Mouse (Mus musculus) natural killer cell, adult 2 months (primary cell): Measurements from ENCODE around the gene Abtb1.

Experiments
- DNase-seq, 2 experiments: peaks; one replicate each; pipeline ENCODE4 v3.0.0; 2022; ENCODE audit warnings: low spot score in 2 of 2

Gene Abtb1

DNA sequence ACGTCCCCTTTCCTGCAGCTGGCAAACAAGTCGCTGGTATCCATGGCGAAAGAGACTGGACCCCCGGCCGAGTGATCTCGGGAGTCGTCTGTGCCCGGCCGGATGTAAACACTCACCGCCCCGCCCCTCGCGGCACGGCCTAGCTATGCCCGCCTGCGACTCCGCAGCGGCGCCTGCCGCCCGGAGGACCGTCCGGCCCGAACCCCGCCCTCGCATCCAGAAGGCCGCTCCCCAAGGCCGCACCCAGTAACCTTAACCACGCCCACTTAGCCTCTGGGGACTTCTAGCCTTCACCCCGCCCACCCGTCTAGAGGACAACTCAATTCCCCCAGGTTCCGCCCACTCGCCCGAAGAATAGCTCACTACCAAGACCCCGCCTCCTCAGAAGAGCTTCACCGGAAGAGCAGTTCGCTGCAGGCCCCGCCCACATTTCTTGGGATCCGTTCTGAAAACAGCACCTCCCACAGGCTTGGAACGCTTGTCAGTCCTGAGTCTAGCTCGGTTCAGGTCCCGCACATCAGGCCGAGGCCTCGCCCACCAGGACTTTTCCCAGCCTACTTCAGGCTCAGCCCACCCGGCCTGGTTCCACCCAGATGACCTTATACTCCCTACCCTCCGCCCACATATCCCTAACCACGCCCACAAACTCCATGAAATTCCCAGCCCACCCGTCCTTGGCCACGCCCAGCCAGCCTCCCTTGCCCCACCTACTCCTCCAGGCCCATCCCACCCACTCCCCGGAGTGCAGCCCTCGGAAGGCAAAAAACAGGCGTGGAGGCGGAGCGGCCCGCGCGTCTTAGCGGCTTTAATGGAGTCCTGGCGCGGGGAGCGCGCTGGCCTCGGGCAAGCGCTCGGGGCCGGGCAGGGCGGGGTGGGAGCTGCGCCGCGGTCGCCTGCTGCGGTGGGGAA, at the start of gene Abtb1:
TSS of gene Abtb1 (minus strand) at position 204 of the 909 bp plus-strand sequence.
- peak; percentile 99 to 100 for DNase-seq

- no peak for DNase-seq
Measured at GRCm38 (mm10) chr6:88890832-88891231, 49.0 kb upstream of the Abtb1 start.

DNA sequence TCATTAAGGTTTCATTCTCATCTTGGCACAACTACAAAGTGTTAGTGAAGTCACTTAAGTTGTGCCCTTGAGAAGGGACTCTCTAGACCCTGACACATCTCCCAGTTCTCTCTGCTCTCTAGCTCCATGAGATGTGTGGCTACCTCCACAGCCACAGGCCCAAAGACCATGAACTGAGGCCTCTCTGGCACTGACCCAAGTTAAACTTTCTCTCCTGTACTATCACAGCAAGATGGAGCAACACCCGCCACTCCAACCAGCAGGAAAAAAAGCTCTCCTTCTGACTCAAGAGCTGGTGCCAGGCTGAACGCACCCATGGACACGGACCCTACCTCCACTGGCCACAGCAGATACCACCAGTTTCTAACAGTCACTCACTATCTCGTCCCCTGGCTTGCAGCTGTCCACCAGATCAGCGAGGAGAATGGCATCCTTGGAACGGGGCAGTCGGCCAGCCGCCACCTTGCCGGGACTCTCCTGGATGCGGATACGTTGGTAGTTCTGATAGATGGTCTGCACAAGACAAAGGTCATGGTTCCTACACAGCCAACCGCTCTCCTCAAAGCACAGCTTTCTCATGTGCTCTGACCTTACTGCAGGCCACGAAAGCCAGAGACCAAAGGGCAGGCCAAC, 47.7 kb upstream of the Abtb1 start:
- no peak for DNase-seq

DNA sequence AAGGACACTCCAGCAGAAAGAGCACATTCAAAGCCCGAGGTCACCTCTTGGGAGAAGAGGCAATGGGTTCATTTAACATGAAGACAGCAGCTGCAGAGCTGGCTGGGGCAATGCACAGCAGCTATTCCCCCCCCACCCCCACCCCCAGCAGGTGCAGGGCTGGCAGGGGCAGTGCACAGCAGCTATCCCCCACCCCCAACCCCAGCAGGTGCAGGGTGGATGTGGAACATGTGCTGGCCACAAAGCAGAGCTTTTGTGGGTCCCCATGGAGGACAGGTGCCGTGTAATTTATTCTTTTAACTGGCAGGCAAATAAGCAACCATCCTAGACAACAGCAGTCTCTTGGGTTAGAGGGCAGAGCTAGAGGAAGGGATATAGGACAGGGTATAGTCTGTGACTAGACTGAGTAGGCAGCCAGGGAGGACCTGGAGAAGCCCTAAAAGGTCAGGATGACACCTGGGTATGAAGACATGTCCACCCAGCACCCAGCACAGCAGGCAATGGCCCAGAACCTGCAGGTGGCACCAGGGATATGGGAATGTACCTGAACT, 44.7 kb upstream of the Abtb1 start:
- no peak for DNase-seq

- no peak for DNase-seq
Measured at GRCm38 (mm10) chr6:88885644-88886416, 44.0 kb upstream of the Abtb1 start.

DNA sequence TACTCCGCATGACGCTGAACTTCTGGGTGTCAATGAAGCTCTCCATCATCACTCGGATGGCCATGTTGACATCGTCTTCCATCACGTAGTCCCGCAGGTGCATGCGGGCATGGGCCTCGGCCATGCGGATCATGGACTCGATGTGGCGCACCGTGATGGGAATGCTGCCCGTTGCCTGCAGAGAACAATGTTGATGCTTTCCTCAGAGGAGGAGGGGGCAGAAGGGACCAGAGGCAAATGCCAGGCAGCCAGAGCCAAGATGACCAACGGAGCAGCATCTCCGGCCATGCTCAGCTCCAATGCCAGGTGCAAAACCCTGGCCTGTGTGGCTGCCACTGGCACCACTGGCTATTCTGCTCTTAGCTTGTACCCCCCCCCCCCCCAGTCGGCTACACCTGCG, 42.9 kb upstream of the Abtb1 start:
- no peak for DNase-seq

- no peak for DNase-seq
Measured at GRCm38 (mm10) chr6:88884195-88884594, 42.4 kb upstream of the Abtb1 start.

DNA sequence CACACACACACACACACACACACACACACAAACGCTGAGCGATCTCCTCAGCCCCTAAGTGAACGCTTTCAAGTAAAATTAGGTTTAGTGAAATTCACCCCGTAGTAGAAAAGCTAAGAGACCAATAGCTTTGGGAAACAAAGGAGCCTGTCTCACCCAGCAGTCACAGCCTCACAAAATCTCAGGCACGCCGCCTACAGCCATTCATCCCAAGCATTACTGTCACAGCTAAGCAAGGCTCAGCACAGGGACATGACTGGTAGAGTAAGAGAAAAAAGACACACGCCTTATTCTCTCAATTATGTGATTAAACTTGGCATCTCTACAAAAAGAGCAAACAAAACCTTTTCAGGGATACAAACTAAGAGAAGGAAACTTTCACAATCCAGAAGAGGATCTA, 39.5 kb upstream of the Abtb1 start:
- DNase-seq, result no peak

- no peak for DNase-seq
Measured at GRCm38 (mm10) chr6:88879471-88879870, 37.7 kb upstream of the Abtb1 start.

DNA sequence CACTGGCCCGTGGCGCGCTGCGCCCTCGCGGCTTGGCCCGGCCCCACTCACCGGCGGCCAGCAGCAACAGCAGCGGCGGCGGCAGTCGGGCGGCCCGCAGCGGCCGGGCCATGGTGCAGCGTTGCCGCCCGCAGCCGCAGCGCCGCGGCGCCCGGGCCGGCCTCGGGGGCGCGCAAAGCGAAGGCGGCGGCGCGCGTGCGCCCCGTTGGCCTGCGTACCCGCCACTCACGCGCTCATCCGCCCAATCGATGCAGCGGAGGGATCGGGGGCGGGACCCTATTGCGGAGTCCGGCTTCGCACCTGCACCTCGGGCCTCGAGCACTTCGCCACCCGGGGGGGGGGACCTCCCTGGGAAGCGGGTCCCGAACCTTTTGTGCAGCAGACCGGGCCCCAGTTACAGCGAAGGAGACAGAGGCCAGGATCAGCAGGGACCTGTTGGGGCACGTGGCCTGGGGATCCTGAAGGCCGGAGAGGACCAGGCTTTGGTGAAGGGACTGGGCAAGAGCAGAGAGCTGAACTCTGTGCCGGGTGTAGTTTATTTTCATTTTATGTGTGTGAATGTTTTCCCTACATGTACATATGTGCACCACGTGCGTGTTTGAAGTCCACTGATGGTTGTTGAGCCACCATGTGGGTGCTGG, 33.2 kb upstream of the Abtb1 start, which contains the start of gene Podxl2:
TSS of gene Podxl2 (minus strand) at position 177 of the 641 bp plus-strand sequence.
- DNase-seq, result no peak

DNA sequence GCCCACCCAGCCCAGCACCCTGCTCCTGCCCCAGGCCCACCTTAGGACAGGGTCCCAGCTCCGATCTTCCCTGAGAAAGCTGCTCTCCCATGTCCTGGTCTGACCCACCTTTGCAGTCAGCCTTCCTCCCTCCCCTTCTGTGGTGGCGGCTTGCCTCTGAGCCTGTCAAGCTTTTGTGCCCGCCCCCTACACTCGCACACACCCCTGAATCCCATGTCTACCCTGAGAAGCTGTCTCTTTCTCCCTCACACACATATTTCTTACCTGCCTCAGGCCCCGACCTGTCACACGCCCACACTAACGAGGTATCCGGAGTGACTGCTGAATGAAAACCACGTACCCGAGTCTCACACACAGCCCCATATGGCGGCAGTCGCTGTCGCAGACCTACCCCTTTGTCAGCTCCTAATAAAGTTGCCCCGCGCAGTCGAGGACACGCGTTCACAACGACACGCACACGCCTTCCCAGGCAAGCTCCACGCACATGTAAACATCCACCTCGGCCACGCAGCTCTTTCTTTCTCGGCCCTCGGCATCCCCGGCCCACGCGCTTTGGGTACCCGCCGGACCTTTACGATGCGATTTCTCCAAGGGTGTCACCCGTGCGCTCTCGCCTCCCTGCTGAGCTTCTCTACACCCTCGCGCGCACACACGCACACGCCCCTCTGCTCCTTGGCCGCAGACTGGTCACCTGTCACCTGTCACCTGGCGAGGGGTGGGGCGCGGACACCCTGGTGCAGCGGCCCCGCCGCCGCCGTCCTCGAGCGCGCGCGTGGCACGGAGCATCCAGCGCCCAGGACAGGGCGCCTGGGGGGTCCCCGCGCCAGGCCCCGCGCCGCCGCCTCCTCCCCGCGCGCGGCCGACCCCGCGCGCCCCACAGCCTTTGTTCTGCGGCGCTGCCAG, 32.4 kb upstream of the Abtb1 start:
- no peak for DNase-seq

DNA sequence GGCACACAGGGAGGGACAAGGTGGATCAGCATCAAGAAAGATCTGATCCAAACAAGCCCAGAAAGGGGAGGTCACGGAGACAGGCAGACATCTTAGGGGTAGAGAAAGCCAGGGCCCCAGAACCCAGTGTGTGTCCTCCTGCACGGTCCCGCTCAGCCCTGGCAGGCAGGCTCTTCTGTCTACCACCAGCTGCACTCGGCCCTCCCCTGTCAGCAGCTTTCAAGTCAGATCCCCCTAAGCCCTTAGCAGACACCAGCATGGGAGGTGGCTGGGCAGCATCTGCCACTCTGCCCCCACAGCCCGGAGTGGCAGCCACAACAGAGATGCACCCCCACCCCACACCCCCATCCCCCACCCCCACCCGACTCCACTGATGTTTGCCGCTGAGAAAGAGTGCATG, 31.0 kb upstream of the Abtb1 start:
- no peak for DNase-seq

DNA sequence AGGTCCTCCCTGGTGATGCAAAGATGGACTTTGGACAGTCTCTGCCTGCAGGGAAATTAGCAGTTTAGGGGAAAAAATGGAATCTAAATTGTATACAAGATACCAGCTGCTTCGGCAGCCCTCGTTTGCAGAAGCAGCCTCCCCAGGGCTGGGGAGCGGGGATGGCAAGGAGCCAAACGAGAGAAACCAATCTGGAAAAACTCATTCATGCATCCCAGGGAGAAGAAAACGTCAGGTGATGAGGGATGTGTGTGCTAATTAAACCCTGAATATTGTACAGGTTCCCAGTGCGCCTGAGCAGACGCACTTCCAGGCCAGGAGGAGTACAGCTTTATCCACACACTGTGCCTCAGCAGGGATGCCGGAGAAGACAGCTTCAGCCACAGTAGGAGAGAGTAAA, 29.8 kb upstream of the Abtb1 start:
- no peak for DNase-seq

DNA sequence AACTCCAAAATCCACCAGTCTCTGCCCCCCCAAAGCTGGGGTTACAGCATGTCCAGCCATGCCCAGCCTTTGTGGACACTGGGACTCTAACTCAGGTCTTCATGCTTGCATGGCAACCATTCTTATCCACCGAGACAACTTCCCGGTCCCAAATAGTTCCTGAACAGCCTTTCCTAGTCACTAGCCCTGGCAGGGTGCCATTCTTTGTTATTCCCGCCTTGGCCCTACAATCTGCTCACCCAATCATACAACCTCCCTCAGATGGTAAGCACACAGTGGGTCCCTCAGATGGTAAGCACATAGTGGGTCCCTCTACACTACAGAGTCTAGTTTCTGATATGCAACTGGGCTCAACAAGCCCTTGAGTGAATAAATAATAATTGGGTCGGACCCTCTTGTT, 28.8 kb upstream of the Abtb1 start:
- DNase-seq, result no peak

DNA sequence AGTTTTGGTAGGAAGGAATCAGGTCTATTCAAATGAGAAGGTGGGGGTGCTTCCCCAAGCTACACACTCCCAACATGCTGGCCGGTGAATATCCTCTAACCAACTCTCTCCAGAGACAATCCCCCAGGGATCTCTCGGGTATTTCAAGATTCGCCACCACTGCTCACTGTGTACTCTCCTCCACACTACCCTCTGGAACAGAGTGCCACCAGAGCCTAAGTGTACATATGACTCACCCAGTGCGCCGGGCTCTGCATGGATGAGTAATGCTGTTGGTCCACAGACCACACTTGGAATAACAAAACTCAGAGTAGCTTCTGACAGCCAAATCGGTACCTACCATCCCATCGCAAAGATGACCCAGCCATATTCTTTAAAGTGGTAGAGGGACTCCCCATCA, 27.7 kb upstream of the Abtb1 start:
- no peak for DNase-seq

- DNase-seq, result no peak
Measured at GRCm38 (mm10) chr6:88865704-88866103, 23.9 kb upstream of the Abtb1 start.

DNA sequence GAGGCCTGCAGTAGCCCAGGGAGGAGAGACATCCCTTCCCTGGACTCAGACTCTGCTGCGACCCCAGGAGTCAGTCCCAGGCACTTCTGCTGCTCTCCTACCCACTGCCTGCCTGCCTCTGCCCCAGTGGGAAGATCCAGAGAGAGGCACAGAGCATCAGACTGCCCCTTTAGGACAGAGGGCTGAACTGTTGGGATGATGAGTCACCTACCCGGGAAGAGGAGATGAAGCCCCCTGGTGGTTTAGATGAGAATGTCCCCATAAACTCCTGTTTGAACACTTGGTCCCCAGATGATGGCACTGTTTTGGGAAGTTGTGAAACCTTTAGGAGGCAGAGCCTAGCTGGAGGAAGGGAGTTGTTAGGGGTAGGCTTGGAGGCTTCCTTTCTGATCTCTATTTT, 19.1 kb upstream of the Abtb1 start:
- DNase-seq, result peak in 1 of 2 experiments; percentile 24

- no peak for DNase-seq
Measured at GRCm38 (mm10) chr6:88858341-88858740, 16.6 kb upstream of the Abtb1 start.

DNA sequence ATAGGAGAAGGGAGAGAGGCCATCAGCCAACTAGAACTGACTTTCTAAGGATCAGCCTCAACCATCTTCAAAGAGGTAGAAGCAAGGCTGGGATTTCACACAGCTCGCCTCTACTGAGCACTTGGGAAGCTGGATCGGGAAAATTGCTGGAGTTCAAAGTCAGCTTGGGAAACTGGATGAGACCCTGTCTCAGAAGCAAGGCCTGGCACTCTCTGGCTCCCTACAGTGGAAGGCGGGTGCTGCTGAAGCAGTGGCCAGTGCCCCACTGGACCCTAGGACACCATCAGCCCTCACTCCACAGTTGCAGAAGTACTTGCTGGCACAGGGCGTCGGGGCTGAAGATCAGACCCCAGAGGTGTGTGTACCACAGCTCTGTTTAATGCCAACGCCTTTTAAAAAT, 16.0 kb upstream of the Abtb1 start:
- DNase-seq, result no peak

- no peak for DNase-seq
Measured at GRCm38 (mm10) chr6:88857249-88857648, 15.5 kb upstream of the Abtb1 start.
